Mouse (Mus musculus) hindbrain, embryonic 10.5 days (tissue): ENCODE measurements at regions not wholly inside any gene's neighbourhood (a gene's known extent, or its start where the extent isn't known, plus 50 kb on each side); places are given as distances from the start of the nearest gene placed in this dataset.
"Not testable (repeated sequence)": the region's sequence is repeated elsewhere in the genome, so short reads cannot be mapped to it uniquely, and the experiment has no call there.

Experiments used
- DNase-seq: peaks from one replicate; pipeline ENCODE4 v3.0.0-alpha.2; 2017; ENCODE audit warnings: low spot score
- H3K27ac ChIP-seq: fragments of 300-500 bp; sonication (generic); 2 replicates; pipeline ENCODE4 v1.5.1; 2016; ENCODE audit warnings: mild to moderate bottlenecking, moderate library complexity
- H3K27me3 ChIP-seq: fragments of 300-500 bp; sonication (generic); 2 replicates; pipeline ENCODE4 v1.6.1; 2016; ENCODE audit warnings: mild to moderate bottlenecking; ENCODE audit not compliant: poor library complexity, insufficient read depth, severe bottlenecking
- H3K36me3 ChIP-seq: fragments of 300-500 bp; sonication (generic); 2 replicates; pipeline ENCODE4 v1.6.1; 2016; ENCODE audit warnings: mild to moderate bottlenecking, moderate library complexity
- H3K4me1 ChIP-seq: fragments of 300-500 bp; sonication (generic); replicated peaks from 2 replicates; pipeline ENCODE4 v1.6.1; 2016; ENCODE audit warnings: mild to moderate bottlenecking
- H3K4me3 ChIP-seq: fragments of 300-500 bp; sonication (generic); 2 replicates; pipeline ENCODE4 v1.5.1; 2016; ENCODE audit warnings: mild to moderate bottlenecking, moderate library complexity
- H3K9me3 ChIP-seq: fragments of 300-500 bp; sonication (generic); 2 replicates; pipeline ENCODE4 v1.6.1; 2016; ENCODE audit warnings: mild to moderate bottlenecking, moderate library complexity
- WGBS: fragments of 180-500 bp; shearing (Covaris S2); methylation state at CpG from one replicate; pipeline ENCODE4 v1.1.7; 2016; 5-methylcytosine and 5-hydroxymethylcytosine counted together

GRCm38 (mm10) chr2:166448724-166449123, 264.9 kb downstream of the Prex1 start:
- H3K4me3 ChIP-seq, result no peak overlapping the region
- peaks cover 77% of the 10 kb centered on the region for H3K4me1 ChIP-seq
- H3K27me3 ChIP-seq, result peaks cover 7% of the 10 kb centered on the region; the same call in 1 of the 2 replicates
- H3K9me3 ChIP-seq, result no peaks in the 10 kb centered on the region
- peak overlapping the region; percentile 77 for H3K27ac ChIP-seq
- DNase-seq, result no peak
- 68% methylated on average over 13 of the region's 13 CpGs for WGBS
- H3K36me3 ChIP-seq, result no peaks in the 10 kb centered on the region

- Histone ChIP-seq H3K27me3 (peaks cover 7% of the 10 kb centered on the region; the same call in 1 of the 2 replicates), H3K36me3 (no peaks in the 10 kb centered on the region), H3K4me1 (peaks cover 77% of the 10 kb centered on the region), H3K4me3 (no peak overlapping the region), H3K9me3 (no peaks in the 10 kb centered on the region), H3K27ac (peak overlapping the region; percentile 77)
- 60% methylated on average over 11 of the region's 11 CpGs for WGBS
- no peak for DNase-seq
These were observed 265.5 kb downstream of the Prex1 start for GRCm38 (mm10) chr2:166448161-166448560.

GRCm38 (mm10) chr2:166446536-166446935, 267.1 kb downstream of the Prex1 start:
- peak overlapping the region; percentile 74 for H3K27ac ChIP-seq
- no peaks in the 10 kb centered on the region for H3K9me3 ChIP-seq
- no peak overlapping the region for H3K4me3 ChIP-seq
- peaks cover 7% of the 10 kb centered on the region; the same call in 1 of the 2 replicates for H3K27me3 ChIP-seq
- H3K4me1 ChIP-seq, result peaks cover 79% of the 10 kb centered on the region
- DNase-seq, result no peak
- H3K36me3 ChIP-seq, result no peaks in the 10 kb centered on the region
- 82% methylated on average over 3 of the region's 3 CpGs for WGBS

GRCm38 (mm10) chr2:166445824-166446223, 267.8 kb downstream of the Prex1 start:
- DNase-seq, H3K4me3 ChIP-seq, H3K36me3 ChIP-seq, H3K27me3 ChIP-seq, H3K9me3 ChIP-seq: not testable (repeated sequence)
- Histone ChIP-seq H3K4me1 (peaks cover 73% of the 10 kb centered on the region), H3K27ac (peak overlapping the region; percentile 74)
- 63% methylated on average over 7 of the region's 7 CpGs for WGBS

GRCm38 (mm10) chr2:166442997-166443396, 270.6 kb downstream of the Prex1 start:
- DNase-seq, result no peak
- WGBS, result 66% methylated on average over 15 of the region's 15 CpGs
- Histone ChIP-seq H3K4me3 (no peak overlapping the region), H3K9me3 (no peaks in the 10 kb centered on the region), H3K27me3 (peaks cover 3% of the 10 kb centered on the region; the same call in 1 of the 2 replicates), H3K4me1 (peaks cover 65% of the 10 kb centered on the region), H3K36me3 (no peaks in the 10 kb centered on the region), H3K27ac (0 out of 2 replicates have a peak overlapping the region, but pooled peaks have one; percentile 60)

GRCm38 (mm10) chr2:166439847-166440775, 273.5 kb downstream of the Prex1 start:
- Histone ChIP-seq H3K27me3 (no peaks in the 10 kb centered on the region; the same call in 1 of the 2 replicates), H3K27ac (peak overlapping the region; percentile 62; the same call in 1 of the 2 replicates), H3K4me3 (no peak overlapping the region), H3K4me1 (peaks cover 44% of the 10 kb centered on the region), H3K36me3 (no peaks in the 10 kb centered on the region), H3K9me3 (no peaks in the 10 kb centered on the region)
- no peak for DNase-seq
- WGBS, result 55% methylated on average over 13 of the region's 13 CpGs

GRCm38 (mm10) chr2:166438207-166438606, 275.4 kb downstream of the Prex1 start:
- H3K27ac ChIP-seq, result no peak overlapping the region
- no peak overlapping the region for H3K4me3 ChIP-seq
- no peak for DNase-seq
- H3K36me3 ChIP-seq, result no peaks in the 10 kb centered on the region
- H3K9me3 ChIP-seq, result no peaks in the 10 kb centered on the region
- H3K27me3 ChIP-seq, result no peaks in the 10 kb centered on the region
- peaks cover 53% of the 10 kb centered on the region for H3K4me1 ChIP-seq
- 86% methylated on average over 9 of the region's 9 CpGs for WGBS

GRCm38 (mm10) chr2:166434554-166434953, 279.1 kb downstream of the Prex1 start:
- H3K4me3 ChIP-seq, result no peak overlapping the region
- H3K9me3 ChIP-seq, result no peaks in the 10 kb centered on the region
- no peak overlapping the region for H3K27ac ChIP-seq
- H3K36me3 ChIP-seq, result no peaks in the 10 kb centered on the region
- DNase-seq, result no peak
- 67% methylated on average over 8 of the region's 8 CpGs for WGBS
- H3K27me3 ChIP-seq, result peaks cover 12% of the 10 kb centered on the region
- peaks cover 54% of the 10 kb centered on the region for H3K4me1 ChIP-seq

- peaks cover 19% of the 10 kb centered on the region for H3K27me3 ChIP-seq
- peaks cover 51% of the 10 kb centered on the region for H3K4me1 ChIP-seq
- H3K9me3 ChIP-seq, result no peaks in the 10 kb centered on the region
- WGBS, result 84% methylated on average over 15 of the region's 15 CpGs
- DNase-seq, result no peak
- peak overlapping the region; percentile 47 for H3K27ac ChIP-seq
- H3K36me3 ChIP-seq, result no peaks in the 10 kb centered on the region
- H3K4me3 ChIP-seq, result no peak overlapping the region
These were observed 278.3 kb upstream of the Sulf2 start for GRCm38 (mm10) chr2:166433655-166434333.

- WGBS, result 78% methylated on average over 13 of the region's 13 CpGs
- no peaks in the 10 kb centered on the region for H3K9me3 ChIP-seq
- H3K4me3 ChIP-seq, result no peak overlapping the region
- H3K36me3 ChIP-seq, result no peaks in the 10 kb centered on the region
- no peak for DNase-seq
- peaks cover 19% of the 10 kb centered on the region for H3K27me3 ChIP-seq
- peak overlapping the region; percentile 37 for H3K27ac ChIP-seq
- H3K4me1 ChIP-seq, result peaks cover 49% of the 10 kb centered on the region
These were observed 277.6 kb upstream of the Sulf2 start for GRCm38 (mm10) chr2:166432948-166433654.

GRCm38 (mm10) chr2:166432531-166432930, 277.1 kb upstream of the Sulf2 start:
- peaks cover 23% of the 10 kb centered on the region for H3K27me3 ChIP-seq
- peak overlapping the region; percentile 35 for H3K27ac ChIP-seq
- DNase-seq, result no peak
- no peaks in the 10 kb centered on the region for H3K9me3 ChIP-seq
- H3K4me1 ChIP-seq, result peaks cover 55% of the 10 kb centered on the region
- no peaks in the 10 kb centered on the region for H3K36me3 ChIP-seq
- WGBS, result 58% methylated on average over 8 of the region's 8 CpGs
- H3K4me3 ChIP-seq, result no peak overlapping the region

- no peak for DNase-seq
- H3K4me1 ChIP-seq, result peaks cover 75% of the 10 kb centered on the region
- no peak overlapping the region for H3K27ac ChIP-seq
- no peak overlapping the region for H3K4me3 ChIP-seq
- 69% methylated on average over 5 of the region's 5 CpGs for WGBS
- H3K27me3 ChIP-seq, result peaks cover 39% of the 10 kb centered on the region
- no peaks in the 10 kb centered on the region for H3K9me3 ChIP-seq
- no peaks in the 10 kb centered on the region for H3K36me3 ChIP-seq
These were observed 274.5 kb upstream of the Sulf2 start for GRCm38 (mm10) chr2:166429918-166430317.
